Mouse (Mus musculus) heart, adult 2 months (tissue): ENCODE measurements around the gene Gm49388. TPM values are rescaled to one million over a fixed set of nuclear protein-coding genes. Genes with fewer than 3 reads are reported as not detected.

Experiments used
- DNase-seq, 2 experiments: peaks; one replicate each; pipeline ENCODE4 v3.0.0; 2021
- H3K27ac ChIP-seq: fragments of 200-600 bp; 2 replicates; pipeline ENCODE4 v1.8.1; 2022
- H3K27me3 ChIP-seq: fragments of 200-500 bp; 2 replicates; pipeline ENCODE4 v1.6.1; 2012; ENCODE audit warnings: mild to moderate bottlenecking, low read length, inconsistent platforms, mixed read lengths; ENCODE audit not compliant: control insufficient read depth, insufficient read depth
- H3K36me3 ChIP-seq: fragments of 200-500 bp; 2 replicates; pipeline ENCODE4 v1.6.1; 2012; ENCODE audit warnings: low read length, inconsistent platforms; ENCODE audit not compliant: control insufficient read depth, insufficient read depth
- H3K4me1 ChIP-seq: fragments of 200-500 bp; 2 replicates; pipeline ENCODE4 v1.6.1; 2011; ENCODE audit warnings: low read length; ENCODE audit not compliant: control insufficient read depth, insufficient read depth
- H3K4me3 ChIP-seq: fragments of 200-600 bp; 2 replicates; pipeline ENCODE4 v1.8.1; 2022
- H3K79me2 ChIP-seq: fragments of 200-500 bp; replicated peaks from 2 replicates; pipeline ENCODE4 v1.6.1; 2012; ENCODE audit warnings: mild to moderate bottlenecking, inconsistent platforms, low read length, moderate library complexity, mixed read lengths; ENCODE audit not compliant: control insufficient read depth, insufficient read depth
- H3K9ac ChIP-seq: fragments of 200-500 bp; 2 replicates; pipeline ENCODE4 v1.6.1; 2012; ENCODE audit warnings: low read depth, mild to moderate bottlenecking, control low read depth, inconsistent platforms, low read length, mixed read lengths
- CTCF ChIP-seq: fragments of 200-600 bp; IDR thresholded peaks from 2 replicates; pipeline ENCODE4 v1.8.1; 2022; ENCODE audit warnings: antibody characterized with exemption, mild to moderate bottlenecking, moderate library complexity
- EP300 ChIP-seq: fragments of 200-500 bp; IDR thresholded peaks from 2 replicates; pipeline ENCODE4 v1.6.1; 2011; ENCODE audit warnings: low read depth, low read length, control low read depth; ENCODE audit not compliant: insufficient read depth
- POLR2A ChIP-seq: fragments of 200-500 bp; IDR thresholded peaks from 2 replicates; pipeline ENCODE4 v1.6.1; 2011; ENCODE audit warnings: mild to moderate bottlenecking, low read depth, low read length, control low read depth; ENCODE audit not compliant: insufficient read depth
- WGBS: fragments of 180-500 bp; shearing (Covaris S2); methylation state at CpG from one replicate; pipeline ENCODE4 v1.1.7; 2018; 5-methylcytosine and 5-hydroxymethylcytosine counted together
- intact Hi-C: fragments of 180-260 bp; cut with DNase I; formaldehyde crosslinking; loops from one replicate; pipeline ENCODE4 v1.15.1; 2025
- long read RNA-seq: library from polyadenylated mRNA; stranded (forward); transcript quantifications from one replicate; pipeline ENCODE4 v2.0.0, GENCODE M21; 2021
- polyA plus RNA-seq: library from polyadenylated mRNA; depleted of rRNA; stranded (reverse); fragments of >200 nt; gene quantifications from 2 replicates; pipeline ENCODE4 v1.2.3, GENCODE M21; 2012; rRNA removed
- total RNA-seq, 2 experiments: library from RNA; stranded (reverse); gene quantifications; 2 replicates each; pipeline ENCODE4 v1.2.3; 2021

The Gm49388 gene
- total RNA-seq (1 to 10 TPM; 1.6 to 2.6 TPM), polyA plus RNA-seq (not detected in 2 replicates)
- long read RNA-seq, result 0 reads

GRCm38 (mm10) chr7:127785308-127785707, at the start of gene Gm49388:
Gene Gm49388 (plus strand): TSS chr7:127785608.
- Histone ChIP-seq H3K27me3 (no peaks in the 10 kb centered on the region), H3K27ac (no peak within 1 kb of the TSS), H3K4me3 (no peak within 1 kb of the TSS), H3K36me3 (peaks cover 2% of the 10 kb centered on the region; the same call in 1 of the 2 replicates), H3K79me2 (no peaks in the 10 kb centered on the region), H3K9ac (no peak within 1 kb of the TSS), H3K4me1 (no peaks in the 10 kb centered on the region)
- intact Hi-C loops, result no loop called here
- 96% methylated on average over 7 of the region's 7 CpGs for WGBS
- TF ChIP-seq EP300 (no peak), POLR2A (no peak), CTCF (no peak)
- DNase-seq, result no peak

- WGBS, result under 1% methylated on average over 26 of the region's 26 CpGs
- Histone ChIP-seq H3K27me3 (no peaks in the 10 kb centered on the region), H3K79me2 (no peaks in the 10 kb centered on the region), H3K27ac (peak within 1 kb of the TSS; percentile 86), H3K9ac (peak within 1 kb of the TSS; percentile 57), H3K36me3 (no peaks in the 10 kb centered on the region), H3K4me3 (peak within 1 kb of the TSS; percentile 79), H3K4me1 (peaks cover 2% of the 10 kb centered on the region)
- intact Hi-C loops, result loop anchor here (1.0 kb wide), 1 partner anchor 69 kb away; no protein-coding TSS in a partner anchor
- peak; percentile 70 to 73 for DNase-seq
- TF ChIP-seq EP300 (0 out of 2 replicates have a peak, but pooled peaks have one; percentile 29), POLR2A (no peak), CTCF (peak; percentile 68)
These were observed 40.9 kb upstream of the Gm49388 start, which contains the start of gene Fbxl19 for GRCm38 (mm10) chr7:127744366-127745045. Gene Fbxl19 (plus strand): TSS chr7:127744543.

GRCm38 (mm10) chr7:127745251-127745651, 40.2 kb upstream of the Gm49388 start:
- TF ChIP-seq EP300 (peak; percentile 75), POLR2A (peak; percentile 71), CTCF (peak; percentile 18; the same call in 1 of the 2 replicates)
- intact Hi-C loops, result no loop called here
- Histone ChIP-seq H3K4me1 (peaks cover 2% of the 10 kb centered on the region), H3K36me3 (no peaks in the 10 kb centered on the region), H3K27ac (peak overlapping the region; percentile 86), H3K9ac (peak overlapping the region; percentile 57), H3K27me3 (no peaks in the 10 kb centered on the region), H3K4me3 (peak overlapping the region; percentile 79), H3K79me2 (no peaks in the 10 kb centered on the region)
- under 1% methylated on average over 19 of the region's 19 CpGs for WGBS
- peak; percentile 83 to 94 for DNase-seq

- Histone ChIP-seq H3K36me3 (no peaks in the 10 kb centered on the region), H3K27me3 (no peaks in the 10 kb centered on the region), H3K79me2 (no peaks in the 10 kb centered on the region), H3K4me1 (peaks cover 2% of the 10 kb centered on the region), H3K9ac (peak overlapping the region; percentile 61), H3K4me3 (peak overlapping the region; percentile 79), H3K27ac (peak overlapping the region; percentile 86)
- intact Hi-C loops, result loop anchor here (2.0 kb wide), 1 partner anchor 33 kb away; the partner anchor contains the start of gene Ctf1
- DNase-seq, result peak; percentile 89 to 97
- TF ChIP-seq CTCF, result no peak
- TF ChIP-seq POLR2A, result peak; percentile 66
- peak; percentile 69 for TF ChIP-seq EP300
- under 1% methylated on average over 39 of the region's 39 CpGs for WGBS
These were observed 39.5 kb upstream of the Gm49388 start for GRCm38 (mm10) chr7:127745652-127746493.

- Histone ChIP-seq H3K27ac (peak overlapping the region; percentile 86), H3K36me3 (no peaks in the 10 kb centered on the region), H3K27me3 (no peaks in the 10 kb centered on the region), H3K4me3 (peak overlapping the region; percentile 79), H3K4me1 (peaks cover 2% of the 10 kb centered on the region), H3K9ac (peak overlapping the region; percentile 32), H3K79me2 (no peaks in the 10 kb centered on the region)
- TF ChIP-seq CTCF (no peak), EP300 (no peak), POLR2A (no peak)
- DNase-seq, result peak; percentile 36 to 45
- WGBS, result 3% methylated on average over 51 of the region's 62 CpGs
- intact Hi-C loops, result loop anchor here (2.0 kb wide), 1 partner anchor 34 kb away; the partner anchor contains the start of gene Ctf1
These were observed 38.6 kb upstream of the Gm49388 start for GRCm38 (mm10) chr7:127746494-127747491.
